In the genomic region with DNA sequence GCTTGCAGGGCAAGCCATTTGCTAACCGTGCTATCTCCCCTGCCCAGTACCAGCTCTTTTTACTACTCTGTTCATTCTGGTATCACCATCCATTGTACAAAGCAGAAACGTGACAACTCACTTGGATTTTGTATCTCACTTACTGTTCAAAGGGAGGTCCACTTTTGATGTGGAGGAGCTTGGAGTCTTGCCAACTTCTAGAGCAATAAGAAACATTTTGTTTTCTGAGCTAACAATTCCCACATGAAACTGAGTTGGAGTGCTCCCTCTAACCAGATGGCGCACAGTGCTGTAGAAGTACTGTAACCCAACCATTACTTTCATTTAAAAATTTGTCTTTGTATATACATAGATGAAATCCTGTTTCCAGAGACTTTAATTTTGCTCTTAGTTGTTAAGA, we compare ENCODE assay signal across 31 mouse cellular contexts. TPM values are rescaled to one million over a fixed set of nuclear protein-coding genes. Genes with fewer than 3 reads are reported as not detected.
DNase-seq lines count a peak whose midpoint lies in the region; ATAC-seq lines count a peak whose summit lies in the region.
"Had no signal": no experiment of that assay in that cellular context is flagged by ENCODE, and none has a peak within 500 bp of the region (broad histone marks: within the 10 kb centered on the region; RNA-seq: fewer than 3 reads in every experiment).

No protein-coding gene starts in this region.

- H3K27ac ChIP-seq in midbrain, embryonic 14.5 days (replicated peaks; ENCODE audit: low read depth, low read length), result no peak overlapping the region
- H3K27ac ChIP-seq in midbrain, embryonic 11.5 days (ENCODE audit: low read depth, low read length), result no peak overlapping the region
- H3K27ac ChIP-seq in embryonic facial prominence, embryonic 14.5 days (replicated peaks; ENCODE audit: low read depth, low read length), result no peak overlapping the region
- no peak overlapping the region for H3K27ac ChIP-seq in hindbrain, embryonic 14.5 days
- H3K27ac ChIP-seq: embryonic facial prominence, embryonic 15.5 days; heart, embryonic 13.5 days; hindbrain, embryonic 13.5 days; midbrain, embryonic 15.5 days; neural tube, embryonic 15.5 days; stomach, embryonic 15.5 days had no signal

- no peaks in the 10 kb centered on the region for H3K4me1 ChIP-seq in midbrain, embryonic 14.5 days (ENCODE audit: control insufficient read depth, insufficient read depth, low read length)
- H3K4me1 ChIP-seq in midbrain, embryonic 11.5 days (ENCODE audit: control insufficient read depth, insufficient read depth, low read length), result no peaks in the 10 kb centered on the region
- H3K4me1 ChIP-seq in embryonic facial prominence, embryonic 14.5 days (ENCODE audit: control insufficient read depth, insufficient read depth, low read length), result peaks cover 9% of the 10 kb centered on the region
- no peaks in the 10 kb centered on the region for H3K4me1 ChIP-seq in hindbrain, embryonic 14.5 days (replicated peaks; ENCODE audit: control insufficient read depth, insufficient read depth, low read length)
- H3K4me1 ChIP-seq: midbrain, embryonic 15.5 days; neural tube, embryonic 15.5 days had no signal

- WGBS in midbrain, embryonic 14.5 days, result 76% methylated on average over 3 of the region's 3 CpGs
- 83% methylated on average over 3 of the region's 3 CpGs for WGBS in midbrain, embryonic 11.5 days
- 42% methylated on average over 3 of the region's 3 CpGs for WGBS in embryonic facial prominence, embryonic 14.5 days
- WGBS in hindbrain, embryonic 14.5 days, result 77% methylated on average over 3 of the region's 3 CpGs

- peak; percentile 50 to 82 for DNase-seq in layer of hippocampus, adult 18-20 months (ENCODE audit: low spot score in 2 of 2)
- no peak for DNase-seq in layer of hippocampus, postnatal 25 days (ENCODE audit: extremely low spot score in 1 of 2, low spot score in 1 of 2)
- DNase-seq in midbrain, embryonic 14.5 days, result peak; percentile 24
- no peak for DNase-seq in midbrain, embryonic 11.5 days (ENCODE audit: low spot score, missing footprints)
- peak; percentile 73 for DNase-seq in embryonic facial prominence, embryonic 14.5 days (ENCODE audit: low spot score)
- peak; percentile 63 for DNase-seq in telencephalon, adult 2 months (ENCODE audit: low read depth, low spot score)
- no peak for DNase-seq in hindbrain, embryonic 14.5 days (ENCODE audit: low spot score)
- DNase-seq: cerebellum, adult 9-10 months; gastrocnemius, postnatal 14 days; heart, adult 18-20 months; kidney, adult 8-10 months; left cerebral cortex, postnatal 4 days; right cerebral cortex, postnatal 25 days; thymus, postnatal 14 days had no signal

- H3K4me2 ChIP-seq in midbrain, embryonic 14.5 days (ENCODE audit: low read length), result no peak overlapping the region
- H3K4me2 ChIP-seq in midbrain, embryonic 11.5 days, result no peak overlapping the region
- H3K4me2 ChIP-seq in embryonic facial prominence, embryonic 14.5 days (ENCODE audit: low read depth, low read length), result no peak overlapping the region
- no peak overlapping the region for H3K4me2 ChIP-seq in hindbrain, embryonic 14.5 days (replicated peaks)
- H3K4me2 ChIP-seq: embryonic facial prominence, embryonic 15.5 days; heart, embryonic 13.5 days; hindbrain, embryonic 13.5 days; liver, embryonic 11.5 days; midbrain, embryonic 15.5 days; neural tube, embryonic 15.5 days; stomach, embryonic 15.5 days had no signal

- H3K9ac ChIP-seq in midbrain, embryonic 14.5 days (replicated peaks; ENCODE audit: low read length), result no peak overlapping the region
- no peak overlapping the region for H3K9ac ChIP-seq in midbrain, embryonic 11.5 days (ENCODE audit: low read length)
- no peak overlapping the region for H3K9ac ChIP-seq in embryonic facial prominence, embryonic 14.5 days (ENCODE audit: low read depth, low read length)
- no peak overlapping the region for H3K9ac ChIP-seq in hindbrain, embryonic 14.5 days
- H3K9ac ChIP-seq: embryonic facial prominence, embryonic 15.5 days; heart, embryonic 13.5 days; hindbrain, embryonic 13.5 days; midbrain, embryonic 15.5 days; neural tube, embryonic 15.5 days; stomach, embryonic 15.5 days had no signal

- no peaks in the 10 kb centered on the region for H3K9me3 ChIP-seq in midbrain, embryonic 14.5 days (ENCODE audit: control insufficient read depth, low read length)
- no peaks in the 10 kb centered on the region for H3K9me3 ChIP-seq in midbrain, embryonic 11.5 days (ENCODE audit: control insufficient read depth, low read length)
- no peaks in the 10 kb centered on the region for H3K9me3 ChIP-seq in embryonic facial prominence, embryonic 14.5 days (ENCODE audit: control insufficient read depth, low read length)
- H3K9me3 ChIP-seq in hindbrain, embryonic 14.5 days (ENCODE audit: control insufficient read depth, low read length), result no peaks in the 10 kb centered on the region
- H3K9me3 ChIP-seq: embryonic facial prominence, embryonic 15.5 days; heart, embryonic 13.5 days; hindbrain, embryonic 13.5 days; midbrain, embryonic 15.5 days; neural tube, embryonic 15.5 days; stomach, embryonic 15.5 days had no signal

- H3K4me3 ChIP-seq in midbrain, embryonic 14.5 days (replicated peaks; ENCODE audit: low read depth, low read length), result no peak overlapping the region
- H3K4me3 ChIP-seq in midbrain, embryonic 11.5 days (ENCODE audit: low read depth, low read length), result no peak overlapping the region
- H3K4me3 ChIP-seq in embryonic facial prominence, embryonic 14.5 days (ENCODE audit: low read depth, low read length), result no peak overlapping the region
- H3K4me3 ChIP-seq in hindbrain, embryonic 14.5 days (replicated peaks; ENCODE audit: low read length), result no peak overlapping the region
- H3K4me3 ChIP-seq: embryonic facial prominence, embryonic 15.5 days; heart, embryonic 13.5 days; hindbrain, embryonic 13.5 days; midbrain, embryonic 15.5 days; myocyte; neural tube, embryonic 15.5 days; stomach, embryonic 15.5 days had no signal

- no peak for ATAC-seq in midbrain, embryonic 14.5 days (ENCODE audit: low FRiP score, low TSS enrichment)
- ATAC-seq in midbrain, embryonic 11.5 days (ENCODE audit: low FRiP score), result no peak
- ATAC-seq in embryonic facial prominence, embryonic 14.5 days (ENCODE audit: low read depth), result no peak
- no peak for ATAC-seq in hindbrain, embryonic 14.5 days (ENCODE audit: low FRiP score)
- ATAC-seq: midbrain, embryonic 15.5 days had no signal

- H3K27me3 ChIP-seq in midbrain, embryonic 14.5 days (ENCODE audit: control insufficient read depth, insufficient read depth, low read length), result no peaks in the 10 kb centered on the region
- H3K27me3 ChIP-seq in midbrain, embryonic 11.5 days (ENCODE audit: control insufficient read depth, insufficient read depth, low read length), result no peaks in the 10 kb centered on the region
- no peaks in the 10 kb centered on the region for H3K27me3 ChIP-seq in embryonic facial prominence, embryonic 14.5 days (replicated peaks; ENCODE audit: control insufficient read depth, insufficient read depth, low read length)
- H3K27me3 ChIP-seq in hindbrain, embryonic 14.5 days (ENCODE audit: control insufficient read depth, insufficient read depth, low read length), result no peaks in the 10 kb centered on the region
- H3K27me3 ChIP-seq: embryonic facial prominence, embryonic 15.5 days; heart, embryonic 13.5 days; hindbrain, embryonic 13.5 days; midbrain, embryonic 15.5 days; neural tube, embryonic 15.5 days; stomach, embryonic 15.5 days had no signal

- no peaks in the 10 kb centered on the region for H3K36me3 ChIP-seq in midbrain, embryonic 14.5 days (ENCODE audit: control insufficient read depth, insufficient read depth, low read length)
- H3K36me3 ChIP-seq in midbrain, embryonic 11.5 days (ENCODE audit: control insufficient read depth, insufficient read depth, low read length), result no peaks in the 10 kb centered on the region
- no peaks in the 10 kb centered on the region for H3K36me3 ChIP-seq in embryonic facial prominence, embryonic 14.5 days (ENCODE audit: control insufficient read depth, insufficient read depth, low read length)
- H3K36me3 ChIP-seq in hindbrain, embryonic 14.5 days (replicated peaks; ENCODE audit: control insufficient read depth, insufficient read depth), result no peaks in the 10 kb centered on the region
- H3K36me3 ChIP-seq: heart, embryonic 13.5 days; hindbrain, embryonic 13.5 days; midbrain, embryonic 15.5 days; stomach, embryonic 15.5 days had no signal

RNA-seq across cellular contexts. Expression of a gene that starts 20.2 kb away (rescaled TPM):
- total RNA-seq in layer of hippocampus, adult 18-20 months (2021), result 1 to 10 TPM; 7.9 to 9.8 TPM
- total RNA-seq in layer of hippocampus, postnatal 25 days (2021), result 10 to 100 TPM in 1 of 2 experiments, 1 to 10 TPM in 1; 9.3 to 10.4 TPM
- 0.85 and 1.4 TPM in 2 replicates for polyA plus RNA-seq in midbrain, embryonic 14.5 days (2014; fragmentation: Nextera tagmentation; extraction: Ambion mirVana)
- 1.2 and 1.4 TPM in 2 replicates for polyA plus RNA-seq in midbrain, embryonic 11.5 days (2014; fragmentation: Nextera tagmentation; extraction: Ambion mirVana)
- 2.0 and 2.5 TPM in 2 replicates for polyA plus RNA-seq in embryonic facial prominence, embryonic 14.5 days (2014; fragmentation: Nextera tagmentation; extraction: Ambion mirVana)
- polyA plus RNA-seq in hindbrain, embryonic 14.5 days (2014; fragmentation: Nextera tagmentation; extraction: Ambion mirVana), result 1.7 and 2.4 TPM in 2 replicates
- polyA plus RNA-seq: C2C12, myocyte had no signal

RNA-seq across cellular contexts. Expression of a gene that starts 31.8 kb away (rescaled TPM):
- 10 to 100 TPM; 42.4 to 44.3 TPM for total RNA-seq in layer of hippocampus, adult 18-20 months (2021)
- 10 to 100 TPM; 45.8 to 52.1 TPM for total RNA-seq in layer of hippocampus, postnatal 25 days (2021)
- 4.5 and 5.6 TPM in 2 replicates for polyA plus RNA-seq in midbrain, embryonic 14.5 days (2014; fragmentation: Nextera tagmentation; extraction: Ambion mirVana)
- 2.7 and 3.9 TPM in 2 replicates for polyA plus RNA-seq in midbrain, embryonic 11.5 days (2014; fragmentation: Nextera tagmentation; extraction: Ambion mirVana)
- polyA plus RNA-seq in embryonic facial prominence, embryonic 14.5 days (2014; fragmentation: Nextera tagmentation; extraction: Ambion mirVana), result 2.8 and 3.7 TPM in 2 replicates
- 10.0 and 10.1 TPM in 2 replicates for polyA plus RNA-seq in hindbrain, embryonic 14.5 days (2014; fragmentation: Nextera tagmentation; extraction: Ambion mirVana)
- polyA plus RNA-seq: C2C12, myocyte had no signal

RNA-seq across cellular contexts. Expression of a gene that starts 36.0 kb away (rescaled TPM):
- not detected for total RNA-seq in layer of hippocampus, adult 18-20 months (2021)
- total RNA-seq in layer of hippocampus, postnatal 25 days (2021), result not detected
- polyA plus RNA-seq in midbrain, embryonic 14.5 days (2014; fragmentation: Nextera tagmentation; extraction: Ambion mirVana), result 0.20 and 0.26 TPM in 2 replicates
- polyA plus RNA-seq in midbrain, embryonic 11.5 days (2014; fragmentation: Nextera tagmentation; extraction: Ambion mirVana), result 0.23 and 0.26 TPM in 2 replicates
- 7.4 and 7.9 TPM in 2 replicates for polyA plus RNA-seq in embryonic facial prominence, embryonic 14.5 days (2014; fragmentation: Nextera tagmentation; extraction: Ambion mirVana)
- polyA plus RNA-seq in hindbrain, embryonic 14.5 days (2014; fragmentation: Nextera tagmentation; extraction: Ambion mirVana), result 0.13 TPM in 1 of 2 replicates, not detected in the other
- total RNA-seq: adrenal gland, adult 18-20 months; adrenal gland, postnatal 4 days; gastrocnemius, postnatal 14 days; heart, adult 18-20 months; heart, postnatal 25 days; left cerebral cortex, postnatal 4 days; megakaryocyte progenitor cell, adult 5-6 weeks had no signal
- polyA plus RNA-seq: C2C12; frontal cortex, adult 2 months; heart, embryonic 13.5 days; intestine, embryonic 14.5 days; large intestine, adult 2 months; liver, embryonic 11.5 days; lung, embryonic 16.5 days; myocyte had no signal

Comparison
In these comparisons a context has a peak if more than half of its experiments do, and no peak if none do; other contexts are left out.
1. DNase-seq: peak in layer of hippocampus, adult 18-20 months (2 of 2), midbrain, embryonic 14.5 days (single experiment), embryonic facial prominence, embryonic 14.5 days (single experiment) and telencephalon, adult 2 months (single experiment); none in layer of hippocampus, postnatal 25 days (0 of 2), midbrain, embryonic 11.5 days (single experiment) and hindbrain, embryonic 14.5 days (single experiment).